Mouse (Mus musculus) cerebellum, postnatal 25 days (tissue): Measurements from ENCODE around the gene Slc28a2.
"Not testable (repeated sequence)": the region's sequence is repeated elsewhere in the genome, so short reads cannot be mapped to it uniquely, and the experiment has no call there.

Source experiments
- DNase-seq, 2 experiments: peaks; one replicate each; pipeline ENCODE4 v3.0.0; 2021; ENCODE audit warnings: mixed read lengths in 2 of 2

Gene Slc28a2

DNA sequence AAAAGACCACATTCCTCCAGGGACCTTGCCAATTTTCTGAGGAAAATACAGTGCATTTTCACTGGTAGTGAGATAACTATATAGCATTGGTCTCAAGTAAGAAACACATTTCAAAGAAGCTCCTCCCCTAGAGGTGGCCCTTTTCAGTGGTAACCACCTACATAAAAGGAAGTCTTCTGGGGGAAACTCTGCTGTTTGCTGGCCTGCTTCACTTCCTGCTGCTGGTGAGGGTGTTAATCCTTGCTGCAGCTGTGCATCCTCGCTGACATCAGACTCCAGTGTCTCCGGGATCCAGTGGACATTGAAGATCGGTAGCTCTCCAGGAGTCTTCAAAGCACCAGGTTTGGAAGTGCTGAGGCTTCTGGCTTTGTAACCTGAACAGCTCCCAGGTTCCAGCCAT lies at the start of gene Slc28a2:
Slc28a2 (plus strand) TSS at position 278 of the 400 bp plus-strand sequence.
- DNase-seq, result not testable (repeated sequence)

DNA sequence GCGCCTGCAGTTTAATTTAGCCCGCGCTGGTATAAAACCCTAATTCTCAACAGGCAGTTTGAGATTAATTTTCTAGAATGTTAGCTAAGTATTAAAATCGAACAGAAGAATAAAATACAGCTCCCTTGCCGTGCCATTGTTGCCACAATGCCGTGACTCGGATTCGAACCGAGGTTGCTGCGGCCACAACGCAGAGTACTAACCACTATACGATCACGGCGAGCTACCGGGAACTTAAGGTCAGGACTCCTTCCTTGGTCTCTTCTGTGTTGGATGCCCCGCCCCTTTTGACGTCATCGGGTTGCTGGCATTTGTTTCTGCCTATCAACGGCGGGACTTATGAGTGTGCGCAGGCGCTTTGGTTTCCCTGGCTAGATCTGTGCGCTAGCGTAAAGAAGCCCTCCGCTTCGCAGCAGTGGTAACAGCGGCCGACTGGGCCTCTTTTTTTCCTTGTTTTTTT lies 49.0 kb upstream of the Slc28a2 start:
- peak; percentile 97 for DNase-seq

DNA sequence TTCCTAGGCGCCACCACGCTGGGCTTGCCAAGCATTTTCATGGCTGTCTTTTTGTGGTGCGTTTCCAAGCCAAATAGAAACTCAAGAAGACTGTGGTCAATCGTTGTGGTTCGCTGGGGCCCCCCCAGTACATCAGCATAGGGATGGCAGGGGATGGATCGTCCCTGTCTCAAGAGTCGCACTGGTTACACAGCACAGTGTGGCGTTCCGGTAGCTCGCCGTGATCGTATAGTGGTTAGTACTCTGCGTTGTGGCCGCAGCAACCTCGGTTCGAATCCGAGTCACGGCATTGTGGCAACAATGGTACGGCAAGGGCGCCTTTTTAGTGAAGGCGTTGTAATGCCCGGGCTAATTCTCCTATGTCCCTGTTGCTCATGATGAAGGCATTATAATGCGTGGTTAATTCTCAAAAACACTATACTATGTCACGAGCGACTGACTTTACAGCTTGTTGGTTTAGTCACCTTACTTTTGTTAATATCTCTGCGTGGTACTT lies 48.5 kb upstream of the Slc28a2 start:
- peak; percentile 80 to 82 for DNase-seq

DNA sequence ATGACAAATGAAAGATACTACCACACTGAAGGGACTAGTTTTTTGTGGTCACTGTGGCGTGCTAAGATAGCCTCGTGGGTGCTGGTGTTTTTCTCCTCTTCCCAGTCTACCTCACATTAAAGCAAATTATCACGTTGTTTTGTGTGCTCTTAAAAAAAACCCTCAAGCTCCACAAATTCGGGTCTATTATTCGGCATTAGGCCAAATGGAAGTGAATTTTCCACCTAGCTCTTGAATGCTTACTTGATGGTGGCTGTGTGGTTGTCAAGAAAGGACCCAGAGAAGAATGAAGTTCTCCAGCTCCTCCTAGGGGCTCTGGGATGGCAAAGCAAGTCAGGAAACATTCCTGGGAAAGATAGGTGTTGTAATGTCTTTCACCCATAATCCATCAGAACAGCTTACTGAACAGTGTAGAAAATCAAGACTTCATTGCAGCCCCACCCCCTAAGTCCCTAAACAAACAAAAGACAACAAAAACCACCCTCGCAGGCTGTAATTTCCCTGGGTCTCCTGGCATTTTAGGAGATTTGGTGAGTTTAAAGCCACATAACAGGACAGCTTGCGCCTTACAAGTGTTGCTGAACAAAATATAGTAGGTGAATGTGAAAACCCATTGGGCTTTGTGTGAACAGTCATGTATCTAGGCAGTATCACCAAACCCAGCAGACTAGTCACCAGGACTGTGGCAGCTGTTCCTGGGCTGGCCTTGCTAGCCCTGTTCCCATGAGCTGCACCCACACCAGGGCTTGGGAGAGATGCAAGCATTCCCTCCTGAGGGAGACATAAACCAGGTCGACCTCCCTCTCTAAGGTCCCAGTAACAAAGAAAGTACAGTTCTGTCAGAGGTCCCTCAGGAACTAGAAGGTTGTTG lies 47.6 kb upstream of the Slc28a2 start:
- DNase-seq, result peak in 1 of 2 experiments; percentile 62

DNA sequence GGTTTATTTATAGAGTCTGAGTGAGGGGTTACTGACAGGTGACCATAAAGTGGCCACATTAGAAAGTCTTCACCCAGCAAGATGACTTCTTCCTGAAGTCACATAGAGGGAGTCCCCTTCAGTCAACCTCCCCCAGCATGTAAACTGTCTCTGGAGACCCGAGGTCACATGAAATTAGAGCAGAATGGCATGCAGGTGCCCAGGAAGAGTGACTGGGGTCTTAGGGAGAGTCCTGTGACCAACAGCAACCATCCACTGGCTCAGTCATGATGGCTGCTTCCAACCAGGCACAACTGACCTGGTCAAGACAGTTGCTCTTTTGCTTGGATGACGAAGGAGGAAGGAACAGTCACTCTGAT lies 47.0 kb upstream of the Slc28a2 start:
- no peak for DNase-seq

DNA sequence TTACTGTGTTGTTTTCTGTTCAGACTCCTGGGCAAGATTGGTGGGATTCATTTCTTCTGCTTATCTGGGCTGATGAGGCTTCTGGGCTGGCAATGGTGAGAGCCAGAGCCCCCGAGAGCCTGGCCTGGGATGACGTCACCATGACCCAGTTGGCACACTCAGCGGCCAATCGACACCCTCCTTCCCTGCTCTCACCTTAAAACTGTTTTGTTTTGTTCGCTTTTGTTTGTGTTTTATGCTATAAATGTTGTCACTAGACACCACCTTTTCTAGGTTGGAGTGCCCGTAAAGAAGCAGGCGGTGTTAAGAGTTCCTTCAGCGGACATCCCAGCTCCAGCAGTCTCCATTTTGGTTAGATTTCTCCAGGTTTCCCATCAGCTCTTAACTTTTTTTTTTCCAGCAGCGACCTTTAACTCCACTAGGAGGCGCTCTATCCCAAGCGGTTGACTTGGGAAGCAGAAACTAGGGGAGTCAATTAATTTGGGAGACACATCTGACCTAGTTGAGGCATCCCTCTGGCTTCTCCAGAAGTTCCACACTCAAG lies 45.4 kb upstream of the Slc28a2 start:
- DNase-seq, result peak; percentile 79 to 80

DNA sequence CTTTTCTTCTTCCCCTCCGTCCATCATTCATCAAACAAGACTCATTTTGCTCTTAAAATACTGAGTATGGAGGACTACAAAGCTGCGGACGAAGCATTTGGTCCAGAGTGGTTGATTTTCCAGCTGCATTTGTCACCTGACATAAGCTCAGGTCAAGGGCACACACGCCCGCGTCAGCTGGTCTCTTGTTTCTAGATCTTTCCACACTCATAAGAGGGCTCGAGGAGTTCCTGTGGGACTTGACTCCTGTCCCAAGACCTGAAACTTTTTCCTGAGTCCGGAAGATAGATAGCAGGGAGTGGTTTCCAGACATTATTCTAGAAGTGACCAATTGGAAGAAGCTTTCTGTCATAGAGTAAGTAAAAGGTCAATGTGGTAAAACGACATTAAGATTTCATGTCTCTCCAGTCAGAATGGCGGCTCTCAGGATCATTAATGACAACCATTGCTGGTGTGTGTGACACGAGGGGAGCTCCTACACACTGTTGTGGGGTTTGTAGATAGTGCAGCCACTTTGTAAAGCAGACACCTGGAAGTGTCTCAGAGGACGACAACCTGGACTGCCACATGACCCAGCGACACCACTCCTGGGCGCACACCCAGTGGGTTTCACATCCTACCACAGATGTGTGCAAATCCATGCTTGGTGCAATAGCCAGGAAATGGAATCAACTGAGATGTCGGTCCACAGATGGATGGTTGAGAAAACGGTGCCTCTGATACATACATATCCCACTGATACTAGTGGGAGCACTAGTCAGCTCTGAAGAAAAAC lies 44.8 kb upstream of the Slc28a2 start:
- no peak for DNase-seq

DNA sequence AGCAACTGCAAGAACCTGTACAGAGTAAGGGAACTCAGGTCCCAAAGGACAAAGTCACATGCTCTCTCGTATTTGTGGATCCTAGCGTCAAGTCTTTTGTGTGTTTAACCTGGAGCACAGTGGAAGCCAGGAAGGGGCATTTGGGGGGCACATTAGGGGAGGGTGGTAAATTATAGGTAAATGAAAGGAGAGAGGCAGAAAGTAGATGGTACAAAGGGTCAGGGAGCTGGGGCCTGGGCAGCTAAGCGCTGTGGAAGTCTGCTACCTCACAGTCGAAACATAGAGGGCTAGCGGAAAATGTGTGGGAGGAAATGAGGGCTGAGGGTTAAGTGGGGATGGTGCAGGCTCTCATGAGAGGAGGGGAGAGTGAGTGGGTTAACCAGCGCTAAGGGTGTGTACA lies 44.2 kb upstream of the Slc28a2 start:
- DNase-seq, result no peak

DNA sequence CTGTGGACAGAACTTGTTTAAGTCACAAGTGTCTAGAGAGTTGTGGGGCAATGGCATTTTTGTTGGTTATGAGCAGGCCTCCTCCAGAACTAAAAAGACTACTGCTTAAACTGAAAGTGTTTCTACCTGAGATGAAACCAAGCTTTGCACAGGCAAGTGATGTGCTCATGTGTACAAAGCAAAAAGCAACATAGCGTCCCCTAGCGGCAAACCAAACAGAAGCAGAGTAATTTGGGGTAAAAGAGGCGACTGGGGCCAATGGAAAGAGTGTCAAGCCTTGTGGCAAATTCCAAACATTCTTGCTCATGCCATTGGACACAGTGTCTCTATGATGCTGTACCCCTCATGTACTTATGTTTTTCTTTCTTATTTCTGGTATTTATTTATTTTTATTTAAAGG lies 41.2 kb upstream of the Slc28a2 start:
- DNase-seq, result no peak

DNA sequence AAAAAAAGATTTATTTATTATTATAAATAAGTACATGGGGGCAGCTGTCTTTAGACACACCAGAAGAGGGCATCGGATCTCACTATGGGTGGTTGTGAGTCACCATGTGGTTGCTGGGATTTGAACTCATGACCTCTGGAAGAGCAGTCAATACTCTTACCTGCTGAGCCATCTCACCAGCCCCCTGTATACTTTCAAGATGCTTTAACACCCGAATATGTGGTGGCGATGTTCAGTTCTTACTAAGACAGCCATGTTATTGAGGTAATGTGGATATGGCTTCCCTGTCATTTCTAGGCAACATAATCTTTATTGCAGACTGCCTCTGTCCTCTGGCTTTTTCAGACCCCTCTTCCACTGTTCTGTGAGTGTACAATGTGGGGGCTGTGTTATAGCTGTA lies 39.1 kb upstream of the Slc28a2 start:
- not testable (repeated sequence) for DNase-seq

DNA sequence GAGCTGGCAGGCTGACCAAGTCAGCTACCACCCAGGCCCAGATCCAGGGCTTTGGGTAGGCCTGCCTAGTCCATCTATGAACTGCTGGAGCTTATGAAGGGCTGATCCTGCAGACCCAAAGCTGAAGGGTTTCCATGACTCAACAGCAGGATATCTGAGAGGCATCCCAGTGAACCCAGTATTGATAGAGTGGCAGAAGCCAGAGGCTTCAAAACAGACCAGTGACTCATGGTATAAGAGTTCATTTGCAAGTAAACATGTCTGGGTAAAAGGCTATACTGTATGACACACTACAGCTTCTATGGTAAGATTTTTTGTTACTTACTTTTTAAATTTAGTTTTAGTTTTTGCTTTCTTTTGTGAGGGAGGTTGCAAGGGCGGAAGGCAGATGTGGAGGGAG lies 30.1 kb upstream of the Slc28a2 start:
- no peak for DNase-seq

DNA sequence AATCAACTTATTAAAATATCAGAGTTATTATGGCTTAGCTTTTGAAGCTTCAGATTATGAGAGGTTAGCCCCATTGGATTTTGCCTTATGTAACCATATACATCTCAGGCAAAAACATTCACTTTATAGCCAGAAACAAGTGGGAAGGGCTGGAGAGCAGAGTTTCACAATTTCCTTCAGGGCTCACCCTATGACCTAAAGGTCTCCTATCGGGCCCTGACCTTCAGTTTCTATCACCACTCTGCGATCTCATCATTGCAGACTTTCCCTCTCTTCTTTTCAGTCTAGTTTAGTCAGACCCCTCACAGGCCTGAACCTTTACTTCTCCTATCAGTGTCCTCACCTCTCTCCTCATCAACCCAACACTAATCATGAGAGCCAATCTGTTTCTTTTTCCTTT lies 18.7 kb upstream of the Slc28a2 start:
- no peak for DNase-seq

DNA sequence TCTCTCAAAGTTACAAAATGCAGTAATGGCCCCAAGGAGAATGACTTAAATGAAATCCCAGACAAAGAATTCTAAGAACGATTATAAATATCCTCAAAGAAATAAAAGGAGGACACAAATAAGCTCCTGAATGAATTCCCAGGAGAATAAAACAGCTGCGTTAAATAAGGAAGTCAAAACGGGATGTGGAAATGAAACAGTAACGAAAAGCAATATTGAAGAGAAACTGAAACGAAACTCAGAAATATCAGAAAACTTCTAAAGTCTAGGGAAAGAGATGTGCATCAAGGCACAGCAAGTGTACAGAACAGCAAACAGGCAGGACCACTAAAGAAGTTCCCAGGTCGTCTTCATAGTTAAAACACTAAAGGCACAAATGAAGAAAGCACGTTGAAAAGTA lies 17.3 kb upstream of the Slc28a2 start:
- DNase-seq, result no peak

DNA sequence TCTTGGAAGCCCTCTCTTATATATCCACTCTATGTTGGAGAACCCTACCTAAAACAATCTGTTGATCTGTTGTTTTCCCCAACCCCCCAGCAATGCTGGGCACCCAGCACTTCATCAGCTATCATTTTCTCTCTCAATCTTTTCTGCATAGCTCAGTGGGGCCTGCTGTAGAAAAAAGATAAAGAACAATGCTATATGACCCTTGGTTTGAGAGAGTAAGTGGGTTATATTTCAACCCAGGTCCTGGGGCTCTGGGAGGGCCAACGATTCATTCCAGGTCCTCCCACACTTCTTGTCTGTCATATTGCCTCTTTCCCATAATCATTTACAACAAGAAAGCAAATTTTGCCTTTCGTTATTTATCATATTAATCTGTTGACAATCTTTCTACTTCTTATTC lies 368 bp downstream of the Slc28a2 start:
- DNase-seq, result not testable (repeated sequence)

DNA sequence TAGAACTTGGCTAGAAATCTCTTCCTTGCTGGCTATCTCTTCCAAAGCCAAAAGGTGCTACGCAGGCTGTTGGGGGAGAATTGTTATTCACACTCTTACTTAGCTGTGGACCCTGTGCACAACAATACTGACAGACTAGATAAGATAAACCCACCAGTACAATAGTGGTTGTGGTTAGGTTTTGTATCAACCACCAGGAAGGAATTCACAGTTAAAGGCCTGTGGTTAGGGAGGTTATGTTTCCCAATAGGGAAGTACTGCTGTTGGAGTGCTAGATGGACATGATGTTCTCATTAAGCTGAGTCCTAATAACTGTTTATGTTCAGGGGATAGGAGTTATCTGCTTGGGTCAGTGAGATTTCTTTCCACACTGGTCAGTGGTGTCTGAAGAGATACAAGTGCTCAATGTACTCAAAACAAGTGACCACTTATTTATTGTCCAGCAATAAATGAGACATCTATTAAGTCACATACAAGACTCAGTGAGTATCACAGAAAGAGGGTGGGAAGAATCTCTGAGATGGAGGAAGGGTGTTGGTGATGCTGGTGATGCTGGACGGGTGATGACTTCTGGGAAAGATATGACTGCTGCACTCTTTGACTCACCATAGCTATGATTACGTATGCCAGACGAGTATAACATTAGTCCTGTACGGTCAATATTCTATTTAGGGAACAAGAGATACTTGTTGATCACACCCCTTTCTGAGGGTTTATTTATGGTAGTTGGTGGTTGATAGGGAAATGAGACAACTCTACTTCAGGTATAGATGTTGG lies 12.6 kb downstream of the Slc28a2 start:
- DNase-seq, result not testable (repeated sequence)

DNA sequence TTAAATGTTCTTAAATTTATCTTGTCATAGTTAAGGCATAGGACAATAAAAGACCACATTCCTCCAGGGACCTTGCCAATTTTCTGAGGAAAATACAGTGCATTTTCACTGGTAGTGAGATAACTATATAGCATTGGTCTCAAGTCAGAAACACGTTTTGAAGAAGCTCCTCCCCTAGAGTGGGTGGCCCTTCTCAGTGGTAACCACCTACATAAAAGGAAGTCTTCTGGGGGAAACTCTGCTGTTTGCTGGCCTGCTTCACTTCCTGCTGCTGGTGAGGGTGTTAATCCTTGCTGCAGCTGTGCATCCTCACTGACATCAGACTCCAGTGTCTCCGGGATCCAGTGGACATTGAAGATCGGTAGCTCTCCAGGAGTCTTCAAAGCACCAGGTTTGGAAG lies 14.2 kb downstream of the Slc28a2 start:
- not testable (repeated sequence) for DNase-seq

DNA sequence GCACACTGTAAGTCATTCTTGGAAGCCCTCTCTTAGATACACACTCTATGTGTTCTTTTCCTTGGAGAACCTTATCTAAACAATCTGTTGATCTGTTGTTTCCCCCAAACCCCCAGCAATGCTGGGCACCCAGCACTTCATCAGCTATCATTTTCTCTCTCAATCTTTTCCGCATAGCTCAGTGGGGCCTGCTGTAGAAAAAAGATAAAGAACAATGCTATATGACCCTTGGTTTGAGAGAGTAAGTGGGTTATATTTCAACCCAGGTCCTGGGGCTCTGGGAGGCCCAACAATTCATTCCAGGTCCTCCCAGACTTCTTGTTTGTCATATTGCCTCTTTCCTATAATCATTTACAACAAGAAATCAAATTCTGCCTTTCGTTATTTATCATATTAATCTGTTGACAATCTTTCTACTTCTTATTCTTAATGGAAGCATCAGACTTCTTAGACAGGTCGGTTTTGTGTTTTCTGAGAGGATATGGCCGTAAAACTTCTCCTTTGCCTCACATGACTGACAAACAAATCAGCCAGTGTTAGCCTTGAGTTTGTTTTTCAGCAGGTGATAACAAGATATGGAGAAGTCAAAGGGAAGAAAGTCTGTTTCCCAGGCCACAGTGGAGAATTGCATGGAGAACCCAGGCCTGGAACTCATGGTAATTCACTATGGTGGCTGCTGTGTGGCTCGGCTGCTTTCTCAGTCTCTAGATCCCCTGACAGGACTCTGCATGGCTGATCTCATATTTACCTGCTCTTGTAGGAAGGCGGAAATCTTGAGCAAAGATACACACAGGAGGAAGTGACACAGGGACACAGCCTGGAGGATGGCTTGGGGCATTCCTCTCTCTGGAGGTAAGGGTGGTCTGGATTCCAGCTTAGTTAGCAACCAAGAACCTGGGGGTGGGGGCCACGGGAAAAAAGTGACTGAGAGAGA lies 15.0 kb downstream of the Slc28a2 start:
- DNase-seq, result no peak

DNA sequence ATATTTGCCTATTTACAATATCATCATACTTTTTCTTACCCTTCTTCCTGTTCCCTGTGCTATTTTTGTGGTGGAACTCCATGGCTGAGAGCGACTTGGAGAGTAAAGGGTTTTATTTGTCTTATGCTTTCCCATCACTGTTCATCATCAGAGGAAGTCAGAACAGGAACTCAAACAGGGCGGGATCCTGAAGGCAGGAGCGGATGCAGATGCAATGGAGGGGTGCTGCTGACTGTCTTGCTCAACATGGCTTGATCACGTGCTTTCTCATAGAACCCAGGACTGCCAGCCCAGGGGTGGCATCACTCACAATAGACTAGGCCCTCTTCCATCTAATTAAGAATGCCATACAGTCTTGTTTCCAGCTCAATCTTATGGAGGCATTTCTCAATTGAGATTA lies 24.1 kb downstream of the Slc28a2 start:
- no peak for DNase-seq

DNA sequence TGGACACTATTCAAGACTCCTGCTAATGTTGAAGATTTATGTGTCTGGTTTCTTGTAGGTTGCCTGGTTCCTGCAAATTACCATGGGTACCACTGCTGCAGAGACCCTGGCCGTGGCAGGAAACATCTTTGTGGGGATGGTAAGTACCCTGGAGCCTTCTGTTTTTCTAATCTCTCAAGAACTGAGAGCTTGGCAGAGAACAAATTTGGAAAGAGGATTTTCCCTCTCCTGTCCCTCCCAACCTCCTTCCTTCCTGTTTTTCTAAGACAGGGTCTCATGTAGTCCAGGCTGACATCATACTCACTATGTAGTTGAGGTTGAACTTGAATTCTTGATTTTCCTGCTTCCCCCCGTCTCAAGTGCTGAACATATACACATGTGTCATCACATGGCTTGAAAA lies 26.1 kb downstream of the Slc28a2 start:
- DNase-seq, result no peak

DNA sequence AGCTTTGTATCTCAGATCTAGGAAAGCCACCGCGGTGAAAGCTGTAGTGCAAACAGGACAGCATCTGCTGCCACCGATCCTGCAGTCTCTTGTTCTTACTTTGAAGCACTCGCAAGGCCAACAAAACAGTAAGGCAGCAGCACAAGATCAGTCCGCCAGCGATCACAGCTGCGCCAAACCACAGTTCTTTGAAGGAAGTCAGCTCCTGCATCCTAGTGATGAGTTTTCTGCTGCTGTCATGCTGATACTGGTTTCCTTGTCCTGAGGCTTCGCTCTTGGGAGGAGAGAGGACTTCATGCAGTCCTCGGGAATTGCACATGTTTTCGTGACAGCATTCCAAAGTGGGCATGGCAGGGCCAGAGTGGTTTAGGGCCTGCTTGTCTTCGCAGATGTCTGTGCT lies 40.6 kb downstream of the Slc28a2 start:
- DNase-seq, result no peak

DNA sequence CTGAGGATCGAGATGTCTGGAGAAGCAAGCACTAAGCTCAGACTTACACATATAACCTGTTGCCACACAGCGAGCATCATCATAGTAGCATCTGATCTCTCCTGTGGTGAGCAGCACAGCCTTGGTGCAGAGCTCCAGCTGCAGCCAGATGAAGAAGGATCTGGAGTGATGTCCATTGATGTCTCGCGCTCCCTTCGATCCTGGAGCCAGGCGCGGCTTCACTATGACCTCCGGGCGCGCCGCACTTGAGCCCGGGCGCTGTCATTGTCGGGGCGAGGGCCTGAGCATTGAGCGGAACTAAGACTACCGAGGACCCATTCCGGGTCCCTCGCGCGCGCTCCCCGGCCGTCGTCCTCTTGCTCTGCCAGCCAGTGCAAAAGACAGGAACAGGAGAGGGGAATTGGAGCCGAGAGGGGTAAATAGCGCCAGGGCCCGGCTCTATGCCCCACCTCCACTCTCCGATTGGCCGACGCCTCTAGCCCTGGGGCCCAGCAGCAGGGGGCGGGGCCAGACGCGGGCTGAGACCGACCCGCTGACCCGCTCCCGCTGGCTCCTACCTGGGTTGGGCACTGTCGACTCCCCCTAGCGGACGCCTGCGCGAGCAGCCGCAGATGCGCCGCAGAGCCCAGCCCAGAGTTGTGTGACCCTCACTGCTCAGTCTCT lies 41.2 kb downstream of the Slc28a2 start:
- peak; percentile 93 to 96 for DNase-seq
